Mouse (Mus musculus) central nervous system, embryonic 18 days (tissue): ENCODE results near the gene Igsf10. TPM values are rescaled to one million over a fixed set of nuclear protein-coding genes. Genes with fewer than 3 reads are reported as not detected.

Source experiments
- polyA plus RNA-seq: library from polyadenylated mRNA; depleted of rRNA; stranded (reverse); fragments of >200 nt; gene quantifications from 2 replicates; pipeline ENCODE4 v1.2.3, GENCODE M21; 2012; rRNA removed

Gene Igsf10
- 2.7 and 3.7 TPM in 2 replicates for polyA plus RNA-seq

DNA sequence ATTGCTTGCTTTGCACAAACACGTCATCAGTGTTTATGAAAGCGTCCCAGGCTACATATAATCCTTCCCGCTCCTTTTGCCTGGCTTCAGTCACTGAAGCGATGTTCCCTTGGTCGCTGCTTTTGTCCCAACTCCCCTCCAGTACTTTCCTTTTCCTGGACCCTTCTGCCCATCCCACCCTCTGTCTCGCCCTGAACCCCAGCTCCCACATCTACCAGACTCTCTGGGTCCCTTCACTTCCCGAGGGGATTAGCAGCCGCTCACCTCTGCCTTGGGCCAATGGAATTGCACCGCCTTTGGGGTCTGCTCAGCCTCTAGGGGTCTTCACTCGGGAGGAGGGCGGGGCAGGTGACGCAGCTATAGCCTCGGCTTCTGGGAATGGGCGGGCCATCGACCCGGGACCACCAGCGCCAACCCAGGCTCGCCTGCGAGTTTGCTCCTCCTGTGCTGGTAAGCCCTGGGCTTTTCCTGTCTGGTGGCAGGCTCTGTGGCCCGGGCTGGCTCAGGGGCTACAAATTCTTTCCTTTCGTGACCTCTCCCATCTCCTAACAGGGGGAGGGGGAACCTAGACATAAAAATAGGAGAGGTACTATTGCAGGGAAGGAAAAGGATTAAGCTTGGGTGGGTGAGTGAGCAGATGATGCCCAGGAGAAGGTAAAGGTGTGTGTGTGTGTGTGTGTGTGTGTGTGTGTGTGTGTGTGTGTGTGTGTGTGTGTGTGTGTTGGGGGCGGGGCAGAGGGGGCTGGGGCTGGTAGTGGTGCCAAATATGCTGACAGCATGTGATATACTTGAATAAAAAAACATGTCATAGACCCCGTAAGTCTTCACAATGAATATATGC lies at the start of gene Igsf10:
Igsf10 (minus strand) TSS at position 330 of the 841 bp plus-strand sequence.

Other genes starting within 250 kb of the Igsf10 start
- gene Gpr171, start 242.6 kb downstream of the Igsf10 start, polyA plus RNA-seq: 0.03 TPM in 1 of 2 replicates, not detected in the other
- gene P2ry14, start 190.8 kb downstream of the Igsf10 start, polyA plus RNA-seq: 1.9 TPM in 2 replicates
- gene Gpr87, start 149.3 kb downstream of the Igsf10 start, polyA plus RNA-seq: not detected in 2 replicates
- 1.4 and 1.9 TPM in 2 replicates for gene P2ry13, start 133.5 kb downstream of the Igsf10 start, polyA plus RNA-seq
- 5.5 and 5.7 TPM in 2 replicates for gene P2ry12, start 81.5 kb downstream of the Igsf10 start, polyA plus RNA-seq